In the genomic region with DNA sequence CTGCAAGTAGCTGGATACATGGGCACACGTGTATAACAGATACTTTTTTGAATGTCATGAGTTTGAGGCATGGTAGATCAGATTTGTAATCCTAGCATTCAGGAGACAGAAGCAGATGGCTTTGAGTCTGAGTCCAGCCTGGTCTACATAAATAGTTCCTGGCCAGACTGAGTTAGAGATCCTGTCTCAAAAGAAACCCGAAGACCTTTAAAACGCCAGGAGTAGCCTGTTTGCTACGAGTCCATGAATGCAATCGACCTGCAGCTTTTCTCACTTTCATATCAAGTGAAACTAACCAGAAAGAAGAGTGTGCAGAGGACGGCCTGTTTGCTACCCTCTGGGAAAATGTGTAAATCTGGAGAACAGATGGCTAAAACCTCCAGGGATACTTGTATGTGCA, we compare ENCODE assay signal across 20 mouse cellular contexts. TPM values are rescaled to one million over a fixed set of nuclear protein-coding genes. Genes with fewer than 3 reads are reported as not detected.
A peak's percentile ranks its signal among the peaks of the same experiment; 100 is the strongest.
DNase-seq lines count a peak whose midpoint lies in the region; ATAC-seq lines count a peak whose summit lies in the region.
"Had no signal": no experiment of that assay in that cellular context is flagged by ENCODE, and none has a peak within 500 bp of the region (broad histone marks: within the 10 kb centered on the region; RNA-seq: fewer than 3 reads in every experiment).

No protein-coding gene starts in this region.

- no peaks in the 10 kb centered on the region for H3K9me3 ChIP-seq in midbrain, embryonic 11.5 days (ENCODE audit: control insufficient read depth, low read length)
- H3K9me3 ChIP-seq in midbrain, embryonic 10.5 days (replicated peaks): no peaks in the 10 kb centered on the region
- H3K9me3 ChIP-seq: G1E had no signal

- no peak overlapping the region for H3K9ac ChIP-seq in midbrain, embryonic 11.5 days (ENCODE audit: low read length)

- 85% methylated on average over 6 of the region's 6 CpGs for WGBS in midbrain, embryonic 11.5 days
- 88% methylated on average over 6 of the region's 6 CpGs for WGBS in midbrain, embryonic 10.5 days

- peaks cover 6% of the 10 kb centered on the region for H3K4me1 ChIP-seq in midbrain, embryonic 11.5 days (ENCODE audit: control insufficient read depth, insufficient read depth, low read length)
- H3K4me1 ChIP-seq in midbrain, embryonic 10.5 days: peaks cover 52% of the 10 kb centered on the region

- intact Hi-C loops in heart, postnatal 10 days (cut with DNase I): loop anchor here (1.0 to 2.0 kb wide), 3 partner anchors 49 to 151 kb away; partner anchors contain the start of gene Spsb4

- no peak overlapping the region for H3K27ac ChIP-seq in midbrain, embryonic 11.5 days (ENCODE audit: low read depth, low read length)
- no peak overlapping the region for H3K27ac ChIP-seq in midbrain, embryonic 10.5 days (replicated peaks)

- DNase-seq in heart, adult 11 months: peak; percentile 75
- DNase-seq in heart, postnatal 10 days: no peak
- peak; percentile 61 for DNase-seq in midbrain, embryonic 11.5 days (ENCODE audit: low spot score, missing footprints)
- DNase-seq in midbrain, embryonic 10.5 days (ENCODE audit: low spot score): no peak
- DNase-seq: adrenal gland, adult 2 months; adrenal gland, adult 8-10 months; adrenal gland, postnatal 10 days; adrenal gland, postnatal 14 days; adrenal gland, postnatal 25 days; adrenal gland, postnatal 36 days; B cell, adult 2 months; cerebellum, adult 11 months; cerebellum, adult 11-12 months; cerebellum, adult 18-20 months had no signal

- H3K27me3 ChIP-seq in midbrain, embryonic 11.5 days (ENCODE audit: control insufficient read depth, insufficient read depth, low read length): no peaks in the 10 kb centered on the region
- no peaks in the 10 kb centered on the region for H3K27me3 ChIP-seq in midbrain, embryonic 10.5 days (ENCODE audit: low read depth, poor library complexity, severe bottlenecking)
- H3K27me3 ChIP-seq: CH12.LX, Patski had no signal

- H3K4me3 ChIP-seq in midbrain, embryonic 11.5 days (ENCODE audit: low read depth, low read length): no peak overlapping the region
- H3K4me3 ChIP-seq in midbrain, embryonic 10.5 days: no peak overlapping the region

- ATAC-seq in midbrain, embryonic 11.5 days (ENCODE audit: low FRiP score): no peak
- ATAC-seq: activated CD4-positive, CD25-positive, alpha-beta regulatory T cell, adult 4 months; Patski had no signal

- no peaks in the 10 kb centered on the region for H3K36me3 ChIP-seq in midbrain, embryonic 11.5 days (ENCODE audit: control insufficient read depth, insufficient read depth, low read length)
- peaks cover 3% of the 10 kb centered on the region; the same call in 1 of the 2 replicates for H3K36me3 ChIP-seq in midbrain, embryonic 10.5 days

- no peak overlapping the region for H3K4me2 ChIP-seq in midbrain, embryonic 11.5 days

RNA-seq across cellular contexts. Expression of gene Slc25a36, which starts 43.2 kb away (rescaled TPM):
- 10 to 100 TPM; 38.6 to 42.3 TPM for total RNA-seq in heart, postnatal 10 days (2021)
- polyA plus RNA-seq in midbrain, embryonic 11.5 days (2014; fragmentation: Nextera tagmentation; extraction: Ambion mirVana): 81.4 and 87.4 TPM in 2 replicates
- polyA plus RNA-seq in midbrain, embryonic 10.5 days (2016; fragmentation: Nextera tagmentation; extraction: Ambion mirVana): 61.2 and 66.5 TPM in 2 replicates

RNA-seq across cellular contexts. Expression of gene Spsb4, which starts 49.1 kb away (rescaled TPM):
- total RNA-seq in heart, postnatal 10 days (2021): 10 to 100 TPM; 11.4 to 17.9 TPM
- 107 and 115 TPM in 2 replicates for polyA plus RNA-seq in midbrain, embryonic 11.5 days (2014; fragmentation: Nextera tagmentation; extraction: Ambion mirVana)
- 174 and 175 TPM in 2 replicates for polyA plus RNA-seq in midbrain, embryonic 10.5 days (2016; fragmentation: Nextera tagmentation; extraction: Ambion mirVana)
- total RNA-seq: CH12.LX, G1E, MEL had no signal
- polyA plus RNA-seq: CD4-positive, CD25-positive, alpha-beta regulatory T cell, adult 4 months; G1E had no signal

Comparison
In these comparisons a context has a peak if more than half of its experiments do, and no peak if none do; other contexts are left out.
1. DNase-seq: peak in heart, adult 11 months (single experiment) and midbrain, embryonic 11.5 days (single experiment); none in heart, postnatal 10 days (0 of 2) and midbrain, embryonic 10.5 days (single experiment).